Mouse (Mus musculus) adrenal gland, postnatal 25 days (tissue): Measurements from ENCODE around the gene Tpp1. TPM values are rescaled to one million over a fixed set of nuclear protein-coding genes. Genes with fewer than 3 reads are reported as not detected.

Source experiments
- DNase-seq: peaks from one replicate; pipeline ENCODE4 v3.0.0; 2021; ENCODE audit warnings: mixed read lengths
- total RNA-seq: library from RNA; stranded (reverse); gene quantifications from 2 replicates; pipeline ENCODE4 v1.2.3, GENCODE M21; 2021

Gene Tpp1
- total RNA-seq, 1 experiment from 2014 or later, result 122 TPM

GRCm38 (mm10) chr7:105728701-105729428 is 23.2 kb downstream of the Tpp1 start:
- DNase-seq, result no peak

GRCm38 (mm10) chr7:105726980-105727325 is 25.1 kb downstream of the Tpp1 start:
- DNase-seq, result no peak

- no peak for DNase-seq
Measured at GRCm38 (mm10) chr7:105726144-105726979, 25.7 kb downstream of the Tpp1 start.

- DNase-seq, result no peak
Measured at GRCm38 (mm10) chr7:105721916-105722315, 30.1 kb downstream of the Tpp1 start.

- no peak for DNase-seq
Measured at GRCm38 (mm10) chr7:105715366-105715765, 36.7 kb downstream of the Tpp1 start.

- no peak for DNase-seq
Measured at GRCm38 (mm10) chr7:105708733-105709132, 43.3 kb downstream of the Tpp1 start.

- no peak for DNase-seq
Measured at GRCm38 (mm10) chr7:105703816-105704215, 48.2 kb downstream of the Tpp1 start.

- DNase-seq, result no peak
Measured at GRCm38 (mm10) chr7:105703184-105703583, 48.9 kb downstream of the Tpp1 start.

Other genes with a start within 250 kb of the Tpp1 start
- 48.2 and 49.1 TPM in 2 replicates for gene Smpd1, start 197.9 kb downstream of the Tpp1 start, total RNA-seq
- 13.6 and 15.0 TPM in 2 replicates for gene Apbb1, start 170.6 kb downstream of the Tpp1 start, total RNA-seq
- 0.21 and 22.0 TPM in 2 replicates for gene Hpx, start 152.1 kb downstream of the Tpp1 start, total RNA-seq
- gene Trim3, start 118.7 kb downstream of the Tpp1 start, total RNA-seq, result 32.7 and 34.9 TPM in 2 replicates
- 125 and 142 TPM in 2 replicates for gene Timm10b, start 112.2 kb downstream of the Tpp1 start, total RNA-seq
- gene Arfip2, start 111.8 kb downstream of the Tpp1 start, total RNA-seq, result 58.1 and 66.3 TPM in 2 replicates
- gene Gm45799, start 111.7 kb downstream of the Tpp1 start, total RNA-seq, result 10.0 and 14.0 TPM in 2 replicates
- gene Dnhd1, start 101.4 kb downstream of the Tpp1 start, total RNA-seq, result 5.6 and 6.3 TPM in 2 replicates
- gene Ilk, start 15.6 kb downstream of the Tpp1 start, total RNA-seq, result 150 and 158 TPM in 2 replicates
- gene Rrp8, start 14.8 kb downstream of the Tpp1 start, total RNA-seq, result 19.1 and 27.7 TPM in 2 replicates
- gene Taf10, start 7.9 kb downstream of the Tpp1 start, total RNA-seq, result 198 and 204 TPM in 2 replicates
- 5.4 and 10.0 TPM in 2 replicates for gene Dchs1, start 35.4 kb upstream of the Tpp1 start, total RNA-seq
- 185 and 190 TPM in 2 replicates for gene Mrpl17, start 58.9 kb upstream of the Tpp1 start, total RNA-seq
- 7.6 and 9.4 TPM in 2 replicates for gene Gm4070, start 201.7 kb upstream of the Tpp1 start, total RNA-seq